Mouse (Mus musculus) lung, postnatal 0 days (tissue): ENCODE results near the gene Fau.

Experiments used
- CTCF ChIP-seq: IDR thresholded peaks from 2 replicates; pipeline ENCODE4 v1.5.1; 2016; ENCODE audit warnings: antibody characterized with exemption, mild to moderate bottlenecking
- EP300 ChIP-seq: IDR thresholded peaks from 2 replicates; pipeline ENCODE4 v1.6.1; 2016; ENCODE audit warnings: antibody characterized with exemption, mild to moderate bottlenecking, control low read depth

DNA sequence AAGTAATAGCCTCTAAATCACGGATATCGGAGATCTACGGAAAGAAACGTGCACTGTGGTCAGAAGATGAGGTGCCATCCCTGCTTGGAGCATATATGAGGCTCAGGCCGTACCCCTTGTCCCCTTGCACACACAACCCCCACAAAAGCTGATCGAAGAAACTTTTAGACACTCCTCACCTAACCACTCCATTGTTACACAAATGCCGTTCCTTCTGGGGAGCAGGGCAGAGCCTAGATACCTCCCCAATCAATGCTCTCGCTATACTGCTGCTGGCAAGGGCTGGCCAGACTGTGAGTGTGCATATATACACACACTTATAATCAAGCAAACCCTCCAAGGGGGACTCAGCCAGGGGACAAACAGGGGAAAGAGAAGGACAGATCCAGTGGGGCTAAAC lies 48.5 kb upstream of the Fau start:
- TF ChIP-seq EP300 (no peak), CTCF (no peak)
